Mouse (Mus musculus) urinary bladder, postnatal 25 days (tissue): Measurements from ENCODE around the gene Pde1a.

Source experiments
- DNase-seq: peaks from one replicate; pipeline ENCODE4 v3.0.0; 2022; ENCODE audit warnings: low spot score

The Pde1a gene

DNA sequence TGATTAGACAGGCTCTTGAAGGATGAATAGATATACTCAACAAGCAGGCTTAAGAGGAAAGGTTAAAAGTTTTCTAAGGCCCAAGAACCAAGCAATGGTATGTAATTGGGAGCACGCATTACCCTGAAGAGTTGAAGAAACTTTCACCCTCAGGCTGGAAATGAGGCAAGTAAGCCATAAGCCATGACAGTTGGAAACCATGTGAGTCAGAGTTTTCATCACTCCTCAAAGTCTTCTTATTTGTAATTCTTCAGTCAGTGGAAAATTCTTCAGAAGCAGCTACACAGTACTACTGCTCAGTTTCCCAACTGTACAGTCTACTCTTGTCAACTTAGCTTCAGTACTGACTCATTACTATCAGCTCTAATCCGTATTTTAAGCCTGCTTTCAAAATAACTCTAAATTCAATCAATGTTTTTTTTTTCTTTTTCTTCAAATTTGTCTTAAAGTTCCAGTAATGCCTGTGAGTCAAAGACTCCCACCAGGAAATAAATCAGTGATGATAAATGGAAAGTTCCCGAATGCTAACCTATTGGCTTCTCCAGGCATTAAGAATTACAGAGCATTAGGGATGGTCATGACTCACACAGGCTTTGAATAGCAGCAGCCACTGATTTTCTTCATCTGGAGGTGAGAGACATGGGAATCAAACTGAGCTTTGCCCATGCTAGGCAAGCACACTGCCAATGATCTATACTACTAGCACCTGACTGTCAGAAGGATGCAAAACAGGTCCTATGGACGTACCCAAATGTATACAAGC is 82.3 kb downstream of the Pde1a start:
- no peak for DNase-seq

DNA sequence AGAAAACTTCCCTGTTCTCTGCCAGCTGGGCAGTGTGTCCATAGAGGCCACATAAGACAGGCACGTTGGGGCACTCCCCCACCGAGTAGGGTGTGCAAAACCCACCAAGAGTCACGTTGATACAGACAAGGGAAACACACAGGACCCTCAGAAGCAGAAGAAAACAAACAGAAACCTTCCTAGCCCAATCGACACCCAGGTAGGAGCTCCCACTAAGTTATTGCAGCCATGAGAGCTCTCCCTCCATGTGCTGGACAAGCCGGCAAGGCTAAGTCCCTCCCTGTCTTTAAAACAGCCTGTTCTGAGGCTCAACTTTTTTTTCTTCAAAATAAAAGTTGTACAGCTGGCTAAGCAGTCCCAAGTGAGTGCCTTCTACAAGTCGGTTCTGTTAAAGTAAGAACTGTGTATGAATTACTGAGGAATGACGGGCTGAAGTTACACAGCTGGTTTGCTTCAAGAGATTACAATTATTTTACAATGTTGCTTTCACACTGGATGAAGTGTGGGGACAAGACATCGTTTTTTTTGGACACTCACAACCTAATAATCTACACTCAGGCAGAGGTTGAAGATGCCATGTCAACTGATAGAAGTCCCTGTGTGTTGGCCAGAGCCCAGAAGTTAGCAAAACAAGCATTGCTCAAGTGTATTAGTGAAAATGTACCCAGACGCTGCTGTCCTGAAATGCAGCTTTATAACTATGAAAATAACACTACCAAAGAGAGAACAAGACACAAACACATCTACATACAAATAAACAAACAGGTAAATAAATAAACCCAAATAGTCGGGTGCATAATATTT is 90.4 kb downstream of the Pde1a start:
- no peak for DNase-seq

GRCm38 (mm10) chr2:80037971-80038370 is 91.3 kb downstream of the Pde1a start:
- no peak for DNase-seq

GRCm38 (mm10) chr2:80029051-80029450 is 100.2 kb downstream of the Pde1a start:
- DNase-seq, result no peak

- no peak for DNase-seq
Observed at GRCm38 (mm10) chr2:80026053-80026452, 103.2 kb downstream of the Pde1a start.

DNA sequence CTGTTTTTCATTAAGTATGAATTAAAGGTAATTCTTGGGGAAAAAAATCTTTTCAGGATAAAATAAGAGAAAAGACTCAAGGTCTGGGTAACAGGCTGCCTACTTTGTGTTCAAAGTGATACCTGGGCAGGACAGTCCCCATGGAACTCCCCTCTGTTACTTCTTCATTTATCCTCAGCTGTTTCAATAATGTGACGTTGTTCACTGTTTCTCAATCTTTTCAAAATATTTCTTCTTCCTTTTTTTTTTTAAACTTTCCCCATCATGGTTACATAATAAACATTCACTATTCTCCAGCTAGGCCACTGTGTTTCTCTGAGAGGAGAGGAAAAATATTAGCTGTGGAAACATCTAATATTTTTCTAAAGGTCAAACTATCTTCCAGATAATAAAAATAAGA is 103.7 kb downstream of the Pde1a start:
- DNase-seq, result no peak

DNA sequence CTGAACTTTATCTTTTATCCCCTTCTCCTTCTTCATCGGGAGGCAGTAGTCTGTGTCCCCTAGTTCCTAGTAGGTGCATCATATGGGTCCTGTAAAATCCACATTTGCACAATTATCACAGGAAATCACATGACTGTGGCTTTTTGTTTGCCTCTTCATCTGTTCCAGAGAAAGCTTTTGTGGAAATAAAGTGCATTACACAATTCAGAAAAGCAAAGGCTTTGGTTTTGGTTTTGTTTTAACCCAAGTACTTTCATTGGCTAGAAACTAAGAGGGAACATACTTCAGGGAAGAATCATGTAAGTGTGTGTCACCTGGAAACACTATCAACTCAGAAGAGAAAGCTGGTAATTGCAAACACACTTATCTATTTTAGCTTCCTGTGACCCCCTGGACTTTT is 104.2 kb downstream of the Pde1a start:
- no peak for DNase-seq

DNA sequence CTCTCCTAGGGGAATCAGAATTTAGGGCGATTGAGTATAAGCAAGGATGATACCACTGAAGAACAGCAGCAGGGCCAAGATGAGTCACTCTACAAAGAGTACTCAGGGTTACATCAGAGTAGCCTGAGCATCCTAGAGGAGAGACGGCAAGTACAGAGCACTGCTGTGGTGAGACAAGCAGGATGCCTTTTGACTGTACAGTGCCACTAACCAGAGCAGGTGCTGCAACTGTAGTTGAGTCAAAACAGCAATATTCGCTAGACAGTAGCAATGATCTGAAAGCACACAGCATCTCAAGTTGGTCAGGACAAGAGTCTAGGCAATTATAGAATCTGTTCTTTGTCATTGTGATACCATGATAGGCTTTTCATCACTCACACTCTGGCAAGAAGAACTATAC is 115.1 kb downstream of the Pde1a start:
- DNase-seq, result no peak

- no peak for DNase-seq
Observed at GRCm38 (mm10) chr2:80013060-80013459, 116.2 kb downstream of the Pde1a start.

GRCm38 (mm10) chr2:79999168-79999567 is 130.1 kb downstream of the Pde1a start:
- no peak for DNase-seq

GRCm38 (mm10) chr2:79998460-79998859 is 130.8 kb downstream of the Pde1a start:
- no peak for DNase-seq

GRCm38 (mm10) chr2:79991642-79992041 is 137.6 kb downstream of the Pde1a start:
- DNase-seq, result no peak

- DNase-seq, result no peak
Observed at GRCm38 (mm10) chr2:79983778-79984177, 145.5 kb downstream of the Pde1a start.

DNA sequence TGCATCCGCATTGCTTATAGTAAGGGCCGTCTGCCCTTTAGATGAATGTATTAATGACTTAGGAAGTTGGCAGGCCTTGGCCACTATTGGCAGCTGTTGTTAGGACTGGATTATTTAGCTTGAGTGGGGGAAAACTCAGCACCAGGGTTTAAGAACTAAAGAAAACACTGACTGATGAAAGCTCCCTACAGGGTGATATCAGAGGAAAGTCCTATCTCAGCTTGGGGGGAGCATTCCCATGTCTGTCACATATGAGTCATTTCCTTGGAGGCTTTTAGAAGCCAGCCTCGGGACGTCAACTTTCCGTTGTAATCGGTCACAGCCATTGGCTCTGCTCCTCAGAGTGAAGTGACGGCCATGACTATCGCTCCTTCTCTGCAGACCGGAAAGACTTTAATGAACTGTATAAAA is 146.0 kb downstream of the Pde1a start:
- no peak for DNase-seq

- no peak for DNase-seq
Observed at GRCm38 (mm10) chr2:79981781-79982180, 147.5 kb downstream of the Pde1a start.

GRCm38 (mm10) chr2:79978992-79979391 is 150.3 kb downstream of the Pde1a start:
- DNase-seq, result no peak

DNA sequence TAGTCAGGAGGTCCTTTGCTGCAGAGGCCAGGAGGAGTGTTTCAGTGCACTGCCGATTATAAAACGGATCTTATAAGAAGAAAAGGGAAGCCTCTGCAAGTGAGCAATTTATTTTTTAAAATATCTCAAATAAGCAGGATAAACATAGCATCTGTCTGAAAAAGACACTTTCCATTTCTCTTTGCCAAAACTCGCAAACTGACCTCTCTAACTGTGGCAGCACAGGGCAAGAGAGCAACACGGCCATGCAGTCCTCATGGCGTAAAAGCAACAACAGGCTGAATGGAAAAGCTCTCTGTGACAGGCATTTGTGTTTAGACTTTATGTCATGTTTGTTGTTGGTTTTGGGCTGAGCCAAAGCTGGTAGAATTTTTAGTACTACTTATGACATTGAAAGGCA is 152.0 kb downstream of the Pde1a start:
- no peak for DNase-seq

DNA sequence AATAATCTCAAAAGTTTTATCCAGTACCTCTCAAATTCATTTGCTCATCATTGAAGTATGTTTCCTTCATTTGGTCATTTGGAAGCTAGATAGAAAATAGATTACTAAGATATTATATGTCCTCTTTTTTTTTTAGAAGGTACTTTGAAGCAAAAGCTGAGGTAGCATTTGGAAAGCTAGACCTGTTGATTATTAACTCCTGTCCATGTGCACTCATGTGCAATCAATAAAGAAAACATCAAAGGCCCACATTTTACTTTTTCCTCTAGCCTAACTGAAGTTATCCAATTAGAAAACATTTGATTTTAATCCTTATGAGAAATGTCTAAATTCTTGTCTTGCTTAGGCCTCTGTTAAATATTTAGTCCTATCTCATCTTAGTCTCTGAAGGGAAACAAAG is 153.3 kb downstream of the Pde1a start:
- DNase-seq, result no peak

GRCm38 (mm10) chr2:79972271-79972670 is 157.0 kb downstream of the Pde1a start:
- no peak for DNase-seq

DNA sequence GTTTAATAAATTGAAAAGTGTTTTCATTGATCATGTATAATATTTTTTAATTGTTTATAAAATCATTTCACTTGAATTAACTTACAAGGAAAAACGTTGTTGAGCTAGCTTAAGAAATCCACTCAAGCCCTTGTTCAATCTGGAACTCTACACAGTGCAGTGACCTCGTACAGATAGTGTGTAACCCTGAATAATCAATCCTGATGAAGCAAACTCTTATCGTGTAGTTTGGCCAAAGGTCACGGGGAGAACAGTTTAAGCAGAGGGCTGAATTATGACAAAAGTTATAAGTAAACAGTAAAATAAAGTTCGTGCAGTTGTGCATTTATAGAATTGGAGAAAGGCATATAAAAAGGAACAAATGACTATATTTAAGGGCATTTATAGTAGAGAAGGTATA is 159.7 kb downstream of the Pde1a start:
- no peak for DNase-seq

GRCm38 (mm10) chr2:79966681-79967506 is 162.4 kb downstream of the Pde1a start:
- no peak for DNase-seq

DNA sequence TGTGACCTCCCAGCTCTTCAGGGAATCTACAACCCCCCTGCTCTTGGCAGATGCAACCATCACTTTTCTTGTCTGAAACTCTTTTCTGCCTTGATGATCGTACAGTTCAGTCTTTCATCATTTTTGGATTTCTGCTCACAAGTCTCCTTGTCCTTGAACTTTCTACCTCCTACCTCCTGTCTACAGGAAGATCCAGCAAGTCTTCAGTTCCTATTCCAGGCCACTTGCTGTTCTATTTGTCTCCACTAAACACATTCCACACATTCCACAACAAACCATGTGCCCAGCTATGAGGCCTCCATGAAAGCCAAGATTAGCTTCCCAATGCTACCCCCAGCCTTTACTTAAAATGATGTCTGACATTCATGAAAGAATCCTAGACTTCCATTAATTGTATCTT is 163.2 kb downstream of the Pde1a start:
- DNase-seq, result no peak

GRCm38 (mm10) chr2:79964964-79965363 is 164.3 kb downstream of the Pde1a start:
- DNase-seq, result no peak
